ENCODE assay signal across 8 mouse cellular contexts in the genomic region with DNA sequence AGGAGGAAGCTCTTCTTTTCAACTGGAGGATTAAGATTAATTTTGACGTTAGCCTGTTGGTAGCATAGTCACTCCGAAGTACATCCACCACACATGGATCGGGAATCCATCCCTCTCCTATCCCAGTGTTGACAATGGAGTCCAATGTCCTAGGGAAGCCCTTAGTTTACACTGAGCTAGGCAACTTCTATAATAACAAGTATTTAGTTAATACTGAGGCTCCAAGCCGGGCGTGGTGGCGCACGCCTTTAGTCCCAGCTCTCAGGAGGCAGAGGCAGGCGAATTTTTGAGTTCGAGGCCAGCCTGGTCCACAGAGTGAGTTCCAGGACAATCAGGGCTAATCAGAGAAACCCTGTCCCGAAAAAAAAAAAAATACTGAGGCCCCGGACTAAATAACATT. TPM values are rescaled to one million over a fixed set of nuclear protein-coding genes. Genes with fewer than 3 reads are reported as not detected.
DNase-seq lines count a peak whose midpoint lies in the region; ATAC-seq lines count a peak whose summit lies in the region.

No protein-coding gene starts in this region.

- WGBS in neural tube, embryonic 11.5 days = 77% methylated on average over 11 of the region's 11 CpGs
- 80% methylated on average over 11 of the region's 11 CpGs for WGBS in limb, embryonic 13.5 days
- WGBS in stomach, embryonic 15.5 days = 71% methylated on average over 11 of the region's 11 CpGs

- H3K27me3 ChIP-seq in erythroblast, embryonic 14.5 days (ENCODE audit: control insufficient read depth) = peaks cover 12% of the 10 kb centered on the region
- no peaks in the 10 kb centered on the region for H3K27me3 ChIP-seq in neural tube, embryonic 11.5 days (ENCODE audit: control insufficient read depth, insufficient read depth, low read length)
- 0 out of 2 replicates have a peak, but pooled peaks cover 4% of the 10 kb centered on the region for H3K27me3 ChIP-seq in limb, embryonic 13.5 days
- no peaks in the 10 kb centered on the region for H3K27me3 ChIP-seq in stomach, embryonic 15.5 days (replicated peaks)

- no peak for ATAC-seq in erythroblast, adult 5-6 weeks (replicated peaks; ENCODE audit: low FRiP score, poor library complexity, severe bottlenecking)
- no peak for ATAC-seq in neural tube, embryonic 11.5 days (ENCODE audit: insufficient read depth, low FRiP score, low TSS enrichment)
- no peak for ATAC-seq in limb, embryonic 13.5 days (ENCODE audit: low FRiP score, low read depth)
- ATAC-seq in stomach, embryonic 15.5 days (ENCODE audit: insufficient read depth, low FRiP score, low read depth) = no peak
- ATAC-seq in megakaryocyte-erythroid progenitor cell, adult 5-6 weeks (replicated peaks; ENCODE audit: low FRiP score, low TSS enrichment, poor library complexity, severe bottlenecking) = no peak

- no peak for DNase-seq in neural tube, embryonic 11.5 days (ENCODE audit: low spot score)
- DNase-seq in neural tube, embryonic 10.5 days (ENCODE audit: extremely low spot score, low spot score) = no peak
- DNase-seq in frontal cortex, postnatal 10 days (ENCODE audit: low spot score in 2 of 2) = no peak

- peak overlapping the region; percentile 89 for H3K4me3 ChIP-seq in erythroblast, embryonic 14.5 days (replicated peaks)
- H3K4me3 ChIP-seq in neural tube, embryonic 11.5 days (ENCODE audit: low read depth, low read length) = peak overlapping the region; percentile 94
- peak overlapping the region; percentile 100 for H3K4me3 ChIP-seq in limb, embryonic 13.5 days
- peak overlapping the region; percentile 99 for H3K4me3 ChIP-seq in stomach, embryonic 15.5 days (replicated peaks)

- H3K4me1 ChIP-seq in erythroblast, embryonic 14.5 days (ENCODE audit: control insufficient read depth) = peaks cover 43% of the 10 kb centered on the region
- H3K4me1 ChIP-seq in neural tube, embryonic 11.5 days (ENCODE audit: control insufficient read depth, insufficient read depth, low read length) = peaks cover 10% of the 10 kb centered on the region
- H3K4me1 ChIP-seq in limb, embryonic 13.5 days = peaks cover 21% of the 10 kb centered on the region
- peaks cover 7% of the 10 kb centered on the region for H3K4me1 ChIP-seq in stomach, embryonic 15.5 days

- H3K4me2 ChIP-seq in neural tube, embryonic 11.5 days (ENCODE audit: low read depth) = peak overlapping the region; percentile 84
- peak overlapping the region; percentile 90 for H3K4me2 ChIP-seq in limb, embryonic 13.5 days (replicated peaks)
- peak overlapping the region; percentile 72 for H3K4me2 ChIP-seq in stomach, embryonic 15.5 days

- peaks cover 4% of the 10 kb centered on the region for H3K36me3 ChIP-seq in erythroblast, embryonic 14.5 days (ENCODE audit: control insufficient read depth)
- no peaks in the 10 kb centered on the region for H3K36me3 ChIP-seq in neural tube, embryonic 11.5 days (ENCODE audit: control insufficient read depth, insufficient read depth, low read length)
- H3K36me3 ChIP-seq in limb, embryonic 13.5 days = peaks cover 3% of the 10 kb centered on the region; the same call in 1 of the 2 replicates
- H3K36me3 ChIP-seq in stomach, embryonic 15.5 days = no peaks in the 10 kb centered on the region

- H3K27ac ChIP-seq in neural tube, embryonic 11.5 days (ENCODE audit: low read depth, low read length) = no peak overlapping the region; the same call in 1 of the 2 replicates
- no peak overlapping the region for H3K27ac ChIP-seq in limb, embryonic 13.5 days
- peak overlapping the region; percentile 87; the same call in 1 of the 2 replicates for H3K27ac ChIP-seq in stomach, embryonic 15.5 days

- H3K9me3 ChIP-seq in erythroblast, embryonic 14.5 days (ENCODE audit: control insufficient read depth, low read length) = no peaks in the 10 kb centered on the region
- no peaks in the 10 kb centered on the region for H3K9me3 ChIP-seq in neural tube, embryonic 11.5 days (ENCODE audit: control insufficient read depth, low read length)
- H3K9me3 ChIP-seq in limb, embryonic 13.5 days = no peaks in the 10 kb centered on the region
- no peaks in the 10 kb centered on the region for H3K9me3 ChIP-seq in stomach, embryonic 15.5 days

- H3K9ac ChIP-seq in neural tube, embryonic 11.5 days (ENCODE audit: low read length) = peak overlapping the region; percentile 92
- peak overlapping the region; percentile 97 for H3K9ac ChIP-seq in limb, embryonic 13.5 days
- peak overlapping the region; percentile 94; the same call in 1 of the 2 replicates for H3K9ac ChIP-seq in stomach, embryonic 15.5 days

RNA-seq across cellular contexts. Expression of a gene that starts 6.4 kb away (rescaled TPM):
- polyA plus RNA-seq in erythroblast, embryonic 14.5 days (2012) = 0.22 and 0.26 TPM in 2 replicates
- 4.2 and 7.3 TPM in 2 replicates for total RNA-seq in erythroblast, adult 5-6 weeks (2015; ENCODE audit: low replicate concordance)
- total RNA-seq in erythroblast, adult 5-6 weeks (2017; ENCODE audit: low replicate concordance) = 2.0 and 2.6 TPM in 2 replicates
- polyA plus RNA-seq in neural tube, embryonic 11.5 days (2014; fragmentation: Nextera tagmentation; extraction: Ambion mirVana) = 14.1 and 14.9 TPM in 2 replicates
- 16.6 and 18.1 TPM in 2 replicates for polyA plus RNA-seq in limb, embryonic 13.5 days (2015; fragmentation: Nextera tagmentation; extraction: Ambion mirVana)
- 16.3 and 16.7 TPM in 2 replicates for polyA plus RNA-seq in stomach, embryonic 15.5 days (2015; fragmentation: Nextera tagmentation; extraction: Ambion mirVana)
- total RNA-seq in megakaryocyte-erythroid progenitor cell, adult 5-6 weeks (2014; fragmentation: Nextera tagmentation) = 23.5 and 30.5 TPM in 2 replicates
- 6.2 and 6.5 TPM in 2 replicates for total RNA-seq in megakaryocyte-erythroid progenitor cell, adult 5-6 weeks (2017)

RNA-seq across cellular contexts. Expression of a gene that starts 6.5 kb away (rescaled TPM):
- 0.27 and 0.65 TPM in 2 replicates for polyA plus RNA-seq in erythroblast, embryonic 14.5 days (2012)
- total RNA-seq in erythroblast, adult 5-6 weeks (2015; ENCODE audit: low replicate concordance) = 46.6 and 58.4 TPM in 2 replicates
- total RNA-seq in erythroblast, adult 5-6 weeks (2017; ENCODE audit: low replicate concordance) = 10.6 and 21.3 TPM in 2 replicates
- 124 and 126 TPM in 2 replicates for polyA plus RNA-seq in neural tube, embryonic 11.5 days (2014; fragmentation: Nextera tagmentation; extraction: Ambion mirVana)
- polyA plus RNA-seq in limb, embryonic 13.5 days (2015; fragmentation: Nextera tagmentation; extraction: Ambion mirVana) = 90.5 and 96.8 TPM in 2 replicates
- polyA plus RNA-seq in stomach, embryonic 15.5 days (2015; fragmentation: Nextera tagmentation; extraction: Ambion mirVana) = 115 and 131 TPM in 2 replicates
- total RNA-seq in megakaryocyte-erythroid progenitor cell, adult 5-6 weeks (2014; fragmentation: Nextera tagmentation) = 63.9 and 74.0 TPM in 2 replicates
- 62.2 and 85.3 TPM in 2 replicates for total RNA-seq in megakaryocyte-erythroid progenitor cell, adult 5-6 weeks (2017)

Comparison
In these comparisons a context has a peak if more than half of its experiments do, and no peak if none do; other contexts are left out.
1. RNA of a gene that starts 6.4 kb away (polyA plus RNA-seq): 16.6 to 18.1 TPM in limb, embryonic 13.5 days, 16.3 to 16.7 TPM in stomach, embryonic 15.5 days and 14.1 to 14.9 TPM in neural tube, embryonic 11.5 days; 0.22 to 0.26 TPM in erythroblast, embryonic 14.5 days; every median in the first group is over 10 times any median in the second.
2. RNA of a gene that starts 6.5 kb away (polyA plus RNA-seq): 124 to 126 TPM in neural tube, embryonic 11.5 days, 115 to 131 TPM in stomach, embryonic 15.5 days and 90.5 to 96.8 TPM in limb, embryonic 13.5 days; 0.27 to 0.65 TPM in erythroblast, embryonic 14.5 days; every median in the first group is over 10 times any median in the second.
3. Peak in every context shown above with its lines, with median percentiles within 50 percentile points of each other: H3K4me3 ChIP-seq, H3K4me2 ChIP-seq and H3K9ac ChIP-seq.